Mouse (Mus musculus) layer of hippocampus, postnatal 10 days (tissue): ENCODE results near the gene Ccdc144b. TPM values are rescaled to one million over a fixed set of nuclear protein-coding genes. Genes with fewer than 3 reads are reported as not detected.

Experiments used
- DNase-seq, 2 experiments: peaks; one replicate each; pipeline ENCODE4 v3.0.0; 2021; ENCODE audit warnings: low spot score in 2 of 2
- long read RNA-seq: library from polyadenylated mRNA; stranded (forward); transcript quantifications from one replicate; pipeline ENCODE4 v2.0.0, GENCODE M21; 2023
- total RNA-seq, 2 experiments: library from RNA; stranded (reverse); gene quantifications; 2 replicates each; pipeline ENCODE4 v1.2.3; 2021

The Ccdc144b gene
- not detected for total RNA-seq
- long read RNA-seq: 0 reads

DNA sequence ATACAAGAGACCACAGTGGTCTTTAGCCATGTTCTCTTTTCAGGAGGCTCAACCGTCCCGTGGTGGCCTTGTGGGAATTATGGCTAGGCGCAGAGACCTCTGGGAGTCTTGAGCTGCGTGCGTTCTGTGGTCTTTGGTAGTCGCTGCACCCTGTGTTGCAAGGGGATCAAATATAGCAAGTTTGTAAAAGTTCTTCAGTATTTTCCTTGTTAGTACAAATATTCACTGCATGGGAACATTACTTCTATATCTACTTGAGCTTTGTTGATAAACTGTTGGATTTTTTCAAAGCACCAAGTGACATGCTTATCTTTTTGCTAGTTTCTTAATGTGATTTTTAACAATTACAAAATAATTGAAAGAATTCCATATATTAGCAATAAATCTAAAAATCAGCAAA, at the start of gene Ccdc144b:
Gene Ccdc144b (minus strand): TSS at position 101 of the 400 bp plus-strand sequence.
- DNase-seq: no peak

DNA sequence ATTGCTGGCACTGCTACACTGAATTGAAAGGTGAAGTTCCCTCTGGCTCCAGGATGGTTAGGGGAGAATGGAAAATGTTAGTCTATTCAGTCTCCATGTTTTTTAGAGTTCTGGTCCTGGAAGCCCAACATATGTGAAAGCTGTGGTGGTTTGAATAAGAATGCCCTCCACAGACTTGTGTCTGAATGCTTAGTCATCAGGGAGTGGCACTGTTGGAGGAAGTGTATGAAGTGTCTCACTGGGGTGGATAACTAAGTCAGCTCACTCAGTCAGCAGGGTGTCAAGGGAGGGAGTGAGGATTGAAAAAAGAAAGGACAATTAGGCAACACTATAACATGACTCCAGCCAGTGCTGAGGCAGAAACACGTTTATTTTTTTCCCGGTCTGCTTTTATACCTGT, 42.0 kb upstream of the Ccdc144b start:
- no peak for DNase-seq

DNA sequence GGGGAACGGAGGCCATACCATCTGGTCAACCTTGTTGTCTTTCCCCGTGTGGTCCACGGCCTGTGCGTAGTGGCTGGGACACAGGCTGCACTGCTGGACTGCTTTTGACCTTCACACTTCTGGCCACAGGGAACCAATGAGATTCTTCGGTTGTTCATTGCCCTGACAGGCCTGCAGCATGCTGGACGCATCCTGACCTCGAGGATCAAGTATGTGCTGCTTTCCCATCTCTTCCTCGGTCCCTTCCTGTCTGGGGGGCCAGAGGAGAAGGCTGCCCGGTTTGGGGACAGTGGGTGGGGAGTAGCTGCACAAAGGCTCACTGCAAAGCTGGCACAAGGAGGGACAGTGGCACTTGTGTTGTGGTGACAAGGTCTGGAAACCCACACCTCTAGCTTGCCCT, 34.2 kb upstream of the Ccdc144b start:
- DNase-seq: no peak

DNA sequence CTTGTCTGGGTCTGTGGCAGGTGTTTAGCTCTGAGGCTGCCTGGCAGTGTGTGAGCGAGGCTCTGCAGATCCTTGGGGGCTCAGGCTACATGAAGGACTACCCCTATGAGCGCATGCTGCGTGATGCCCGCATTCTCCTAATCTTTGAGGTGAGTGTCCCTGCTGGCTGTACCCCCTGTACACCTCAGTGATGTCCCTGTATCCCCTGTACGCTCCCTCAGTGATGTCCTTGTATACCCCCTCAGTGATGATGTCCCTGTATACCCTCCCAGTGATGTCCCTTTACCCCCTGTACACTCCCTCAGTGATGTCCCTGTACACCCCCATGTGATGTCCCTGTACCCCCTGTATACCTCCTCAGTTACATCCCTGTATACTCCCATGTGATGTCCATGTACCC, 32.0 kb upstream of the Ccdc144b start:
- no peak for DNase-seq

DNA sequence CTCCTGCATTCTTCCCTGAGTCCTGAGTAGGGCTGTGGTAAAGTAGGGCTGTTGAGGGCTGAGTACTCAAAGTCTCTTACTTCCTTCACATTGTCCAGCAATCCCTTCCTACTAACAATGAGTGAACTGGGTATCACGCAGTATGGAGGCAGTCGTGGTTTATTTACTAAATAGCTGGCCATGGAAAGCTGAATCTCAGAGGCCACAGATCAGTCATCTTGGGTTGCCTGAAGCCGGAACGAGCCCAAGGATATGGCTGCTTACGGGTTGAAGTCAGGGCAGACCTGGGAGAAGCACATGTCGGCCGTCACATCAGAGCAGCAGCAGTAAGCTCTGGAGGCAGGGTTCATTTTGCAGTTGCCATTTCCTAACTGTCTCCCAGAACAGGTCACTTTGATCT, 30.0 kb upstream of the Ccdc144b start:
- no peak for DNase-seq

DNA sequence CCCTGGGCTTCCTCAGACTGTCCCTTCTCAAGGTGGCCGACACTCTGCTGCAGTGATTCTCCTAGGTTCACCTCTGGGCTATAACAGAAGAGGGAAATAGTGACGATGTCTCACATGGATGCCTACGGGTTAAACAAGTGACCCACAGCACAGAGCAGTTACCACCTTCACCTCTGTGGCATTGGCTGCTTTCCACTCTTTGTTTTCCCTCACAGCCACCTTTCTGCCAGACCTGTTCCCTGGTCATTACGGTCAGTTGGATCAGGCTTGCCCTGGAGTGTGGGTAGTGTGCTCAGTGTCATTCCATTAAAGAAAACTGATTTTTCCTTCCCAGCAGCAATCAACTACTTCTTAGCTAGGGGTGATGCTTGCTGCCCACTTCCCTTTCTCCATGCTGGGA, 29.5 kb upstream of the Ccdc144b start:
- no peak for DNase-seq

DNA sequence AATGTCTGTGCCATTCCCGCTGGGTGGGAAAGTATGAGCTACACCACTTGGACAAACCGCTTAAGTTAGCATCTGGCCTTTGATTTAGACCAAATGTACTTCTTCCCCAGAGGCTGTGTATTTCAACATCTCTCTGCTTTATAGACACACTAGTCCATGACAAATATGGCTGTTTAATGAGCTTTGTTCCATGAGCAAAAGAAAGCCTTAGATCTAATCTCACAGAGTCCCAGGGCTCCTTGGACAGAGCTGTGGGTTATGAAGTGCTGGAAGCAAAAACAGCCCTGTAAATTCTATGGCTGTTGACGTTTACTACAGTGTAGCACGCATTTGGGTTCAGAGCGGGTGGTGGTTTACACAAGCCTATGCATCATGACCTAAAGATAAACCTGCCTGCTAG, 27.4 kb upstream of the Ccdc144b start:
- DNase-seq: no peak

DNA sequence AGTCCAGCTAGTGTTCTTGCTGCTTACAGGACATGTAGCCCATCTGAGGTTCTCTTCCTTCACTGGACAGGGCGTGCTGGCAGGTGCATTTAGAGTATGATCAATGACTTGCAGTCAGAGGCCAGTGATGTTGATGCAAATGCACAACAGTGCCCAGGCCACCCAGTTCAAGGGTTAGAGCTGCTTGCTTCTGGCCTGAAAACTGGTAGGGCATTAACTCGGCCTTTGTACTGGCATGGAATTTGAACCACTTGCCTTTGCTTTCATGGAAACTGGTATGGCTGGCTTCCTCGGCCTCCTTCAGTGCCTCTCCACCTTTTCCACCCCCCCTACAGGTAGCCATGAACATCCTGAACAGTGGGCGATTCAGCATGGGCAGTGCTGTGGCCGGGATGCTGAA, 26.5 kb upstream of the Ccdc144b start:
- no peak for DNase-seq

DNA sequence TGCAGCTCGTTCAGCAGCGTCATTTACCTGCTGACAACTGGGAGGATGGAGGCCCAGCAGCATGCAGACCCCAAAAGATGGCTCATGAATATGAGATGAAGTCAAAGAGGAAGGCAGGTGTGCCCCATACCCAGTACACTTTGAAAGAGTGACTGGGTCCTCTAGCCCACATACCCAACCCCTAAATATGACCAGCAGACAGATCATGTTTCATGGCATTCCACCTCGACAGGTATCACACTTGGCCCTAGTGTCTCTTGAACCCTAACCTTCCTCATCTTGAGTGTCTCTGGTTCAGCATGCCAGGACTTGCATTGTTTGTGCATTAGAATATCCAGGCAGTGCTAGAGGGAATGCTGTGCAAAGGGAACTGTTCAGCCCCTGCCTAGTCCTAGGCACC, 24.0 kb upstream of the Ccdc144b start:
- no peak for DNase-seq

DNA sequence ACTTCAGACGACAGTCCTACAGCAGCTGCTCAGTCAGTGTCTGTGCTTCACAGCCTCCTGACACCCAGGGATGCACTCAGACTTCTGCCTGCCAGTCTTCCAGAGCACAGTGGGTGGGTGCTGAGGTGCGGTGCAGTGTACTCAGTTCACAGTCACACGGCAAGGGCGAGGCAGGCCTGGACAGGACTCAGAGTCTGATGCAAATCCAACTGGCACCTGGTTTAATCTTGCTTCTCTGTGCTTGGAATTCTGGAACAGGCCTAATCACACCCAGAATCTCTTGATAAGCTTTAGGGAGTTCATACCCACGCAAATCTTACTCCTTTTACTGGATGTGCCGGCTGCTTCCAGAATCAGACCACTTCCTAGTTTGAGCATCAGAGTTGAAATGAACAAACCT, 22.1 kb upstream of the Ccdc144b start:
- no peak for DNase-seq

DNA sequence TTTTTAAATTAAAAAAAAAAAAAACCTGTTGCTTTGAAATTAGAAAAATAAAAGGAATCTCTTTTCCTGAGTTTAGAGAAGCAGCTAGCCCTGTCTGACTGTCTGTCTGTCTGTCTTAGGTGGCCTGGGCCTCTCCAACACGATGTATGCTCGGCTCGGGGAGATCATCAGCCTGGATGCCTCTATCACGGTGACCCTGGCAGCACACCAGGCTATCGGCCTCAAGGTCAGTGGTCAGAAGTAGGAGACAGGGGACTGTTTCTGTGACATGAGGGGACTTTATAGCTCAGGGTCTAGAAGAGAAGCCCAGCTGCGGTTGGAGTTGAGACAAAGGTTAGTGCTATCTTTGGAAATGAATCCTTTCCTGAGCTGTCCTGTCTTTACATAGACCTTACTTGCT, 20.9 kb upstream of the Ccdc144b start:
- no peak for DNase-seq

DNA sequence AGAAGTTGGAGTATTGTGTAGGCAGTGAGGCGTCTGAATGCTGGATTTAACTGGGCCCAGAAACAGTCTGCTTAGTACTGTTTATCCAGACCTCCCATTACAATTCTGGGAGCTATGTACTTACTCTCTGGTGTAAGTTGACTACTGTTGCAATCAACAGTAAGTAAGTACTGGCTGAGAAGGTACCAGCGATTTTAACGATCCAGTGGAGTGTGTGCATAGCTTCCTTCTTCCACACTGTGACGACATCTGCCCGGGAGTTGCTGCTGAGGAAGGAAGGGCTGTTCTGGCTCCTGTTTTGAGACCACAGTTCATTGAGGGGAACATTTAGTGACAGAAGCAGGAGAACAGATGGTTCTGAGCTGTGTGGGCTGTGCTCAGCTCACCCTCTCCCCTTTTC, 17.7 kb upstream of the Ccdc144b start:
- DNase-seq: no peak

DNA sequence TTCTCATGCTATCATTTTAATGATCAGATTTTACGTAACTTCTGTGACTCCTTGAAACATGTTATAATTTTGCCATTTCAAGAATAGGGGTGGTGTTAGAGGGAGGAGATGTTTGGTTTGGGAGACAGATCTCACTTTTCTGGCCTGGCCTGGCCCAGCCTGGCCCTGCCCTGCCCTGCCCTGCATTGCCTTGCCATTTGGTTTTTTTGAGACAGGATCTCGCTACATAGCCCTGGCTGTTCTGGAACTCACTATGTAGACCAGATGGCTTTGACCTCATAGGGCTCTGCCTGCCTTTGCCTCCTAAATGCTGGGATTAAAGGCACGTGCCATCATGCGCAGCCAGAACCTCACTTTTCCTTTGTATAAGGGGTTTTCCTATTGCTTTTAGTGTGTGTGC, 17.1 kb upstream of the Ccdc144b start:
- no peak for DNase-seq

DNA sequence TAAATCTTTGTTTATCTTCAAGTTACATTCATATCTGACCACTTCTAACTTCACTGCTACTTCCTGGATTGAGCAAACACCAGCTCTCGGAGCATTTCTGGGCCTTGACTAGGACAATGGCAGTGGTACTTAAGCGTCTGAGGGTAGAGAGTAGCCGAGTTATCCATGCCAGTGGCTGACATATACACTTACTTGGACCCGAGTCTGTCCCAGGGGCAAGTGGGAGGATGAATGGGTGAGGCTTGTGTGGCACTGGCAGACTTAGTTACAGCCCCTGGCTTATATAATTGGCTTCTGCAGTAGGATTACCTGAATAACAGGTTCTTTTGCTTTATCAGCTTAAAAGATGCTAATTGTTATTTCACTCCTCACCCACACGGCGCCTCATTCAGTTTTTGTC, 14.4 kb upstream of the Ccdc144b start:
- no peak for DNase-seq

DNA sequence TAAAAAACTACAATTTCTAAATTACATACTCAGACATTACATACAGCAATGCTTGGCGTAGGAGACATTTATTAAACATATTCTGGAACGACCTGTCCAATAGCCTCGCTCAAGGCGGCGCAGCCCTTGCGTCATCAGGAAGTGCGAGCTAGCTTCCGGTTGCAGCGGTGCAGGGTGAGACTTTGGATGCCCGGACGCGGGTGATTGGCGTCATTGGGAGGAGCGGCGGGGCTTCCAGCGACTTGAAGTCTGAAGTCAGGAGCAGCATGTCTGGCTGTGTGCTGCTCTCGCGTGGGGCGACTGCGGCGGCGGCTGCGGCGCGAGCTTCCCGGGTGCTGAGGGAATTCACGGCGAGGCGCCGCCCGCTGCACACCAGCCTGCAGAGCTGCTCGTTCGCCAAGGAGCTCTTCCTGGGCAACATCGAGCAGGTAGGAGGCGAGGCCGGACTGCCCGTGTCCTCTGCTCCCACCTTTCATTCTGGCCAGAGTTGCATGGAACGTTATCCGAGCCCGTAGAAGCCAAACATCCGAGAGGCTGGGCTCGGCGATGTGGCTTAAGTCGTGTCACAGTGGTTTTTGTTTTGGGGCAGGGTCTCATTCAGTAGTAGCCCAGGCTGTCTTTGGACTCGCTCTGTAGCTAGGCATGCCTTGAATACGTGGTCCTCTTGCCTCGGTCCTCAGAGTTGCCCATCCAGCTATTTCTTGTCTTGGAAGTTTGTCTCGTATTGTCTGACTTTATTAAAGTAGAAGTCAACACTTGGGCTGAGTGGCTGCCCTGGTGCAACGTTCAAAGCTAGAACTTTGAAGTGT, 12.7 kb upstream of the Ccdc144b start, which contains the start of gene Acad9:
Gene Acad9 (plus strand): TSS at position 137 of the 809 bp plus-strand sequence.
- peak; percentile 94 to 95 for DNase-seq

DNA sequence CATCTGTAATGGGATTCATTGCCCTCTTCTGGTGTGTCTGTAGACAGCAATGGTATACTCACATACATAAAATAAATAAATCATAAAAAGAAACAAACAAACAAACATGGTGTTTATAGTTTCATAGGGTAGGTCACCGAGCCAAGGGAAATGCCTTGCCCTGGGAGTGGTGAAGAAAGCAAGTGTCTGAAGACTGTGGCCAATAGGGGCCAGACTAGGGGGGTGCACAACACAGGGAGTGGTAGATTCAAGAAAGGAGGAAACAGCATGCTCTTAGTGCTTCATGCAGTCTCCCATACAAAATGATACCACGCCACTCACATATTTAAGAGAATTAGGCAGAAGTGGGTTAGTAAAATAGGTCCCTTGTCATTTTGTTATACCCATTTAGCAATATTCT, 11.8 kb upstream of the Ccdc144b start:
- no peak for DNase-seq

DNA sequence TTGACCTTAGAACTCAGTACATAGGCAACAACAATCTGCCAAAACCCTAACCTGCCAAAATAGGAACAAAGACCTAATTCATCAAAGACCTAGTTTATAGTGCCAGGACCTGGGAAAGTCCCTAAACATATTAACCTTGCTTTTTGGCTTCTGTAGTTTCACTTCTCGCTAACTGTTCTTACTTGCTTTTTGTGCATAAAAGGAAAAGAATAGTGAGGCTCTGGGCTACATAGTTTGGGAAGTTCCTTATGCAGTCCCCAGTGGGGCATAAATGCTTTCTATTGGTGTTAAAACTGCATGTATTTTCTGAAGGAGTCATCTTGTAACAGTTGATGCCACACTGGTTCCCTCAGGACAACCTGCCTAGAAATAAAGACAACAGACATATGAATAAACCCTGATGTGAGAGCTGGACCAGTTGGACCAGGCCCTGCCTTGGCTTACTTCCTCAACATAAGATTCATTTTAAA, 11.3 kb upstream of the Ccdc144b start:
- DNase-seq: no peak

DNA sequence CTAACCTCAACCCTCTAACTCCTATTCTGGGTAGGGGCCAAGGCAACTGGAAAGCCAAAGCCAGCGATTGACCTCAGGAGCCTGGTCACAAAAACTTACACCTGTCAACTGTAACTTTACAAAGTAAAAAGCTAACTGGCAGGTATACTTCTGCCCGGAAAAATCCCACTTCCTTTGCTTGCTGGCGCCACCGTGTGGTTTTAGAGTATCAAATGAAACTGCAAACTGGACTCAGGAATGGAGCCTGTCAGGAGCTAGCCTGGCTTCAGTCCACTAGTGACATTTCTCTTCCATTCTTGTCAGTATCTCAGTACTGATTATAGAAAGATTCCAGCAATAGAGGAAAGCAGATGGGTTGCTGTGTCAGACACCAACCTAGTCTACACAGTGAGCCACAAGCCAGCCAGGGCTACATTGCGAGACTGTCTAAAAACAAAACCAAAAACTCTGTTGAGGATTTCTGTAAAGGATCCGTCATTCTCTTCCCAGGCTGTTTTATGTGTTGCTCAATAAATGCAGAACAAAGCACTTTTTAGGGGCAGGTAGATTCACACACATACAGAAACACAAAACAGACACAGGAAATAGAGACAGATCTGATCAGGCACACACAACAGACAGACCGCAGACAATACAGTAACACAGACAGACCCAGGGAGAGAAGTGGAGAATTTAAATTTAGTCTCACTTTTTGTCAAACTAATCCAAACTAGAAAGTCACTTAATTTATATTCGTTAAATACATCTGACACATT, 6.9 kb upstream of the Ccdc144b start:
- DNase-seq: peak; percentile 71 to 76

DNA sequence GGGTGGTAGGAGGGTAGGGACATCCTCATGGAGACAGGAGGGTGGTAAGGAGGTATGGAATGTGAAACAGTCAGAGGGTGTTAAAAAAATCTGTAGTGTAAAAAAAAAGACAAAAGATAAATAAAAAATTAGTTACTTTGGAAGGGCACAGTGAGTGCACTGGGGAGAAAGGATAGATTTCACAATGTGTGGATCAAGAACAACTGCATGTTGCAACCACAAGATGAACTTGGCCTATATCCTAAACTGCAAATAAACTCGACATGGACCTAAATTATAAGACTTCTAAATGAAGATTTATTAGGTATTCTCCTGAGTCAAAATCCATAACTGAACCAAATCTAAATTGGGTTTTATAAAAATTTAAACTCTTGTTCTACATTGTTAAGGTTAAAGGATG, 4.2 kb downstream of the Ccdc144b start:
- no peak for DNase-seq

DNA sequence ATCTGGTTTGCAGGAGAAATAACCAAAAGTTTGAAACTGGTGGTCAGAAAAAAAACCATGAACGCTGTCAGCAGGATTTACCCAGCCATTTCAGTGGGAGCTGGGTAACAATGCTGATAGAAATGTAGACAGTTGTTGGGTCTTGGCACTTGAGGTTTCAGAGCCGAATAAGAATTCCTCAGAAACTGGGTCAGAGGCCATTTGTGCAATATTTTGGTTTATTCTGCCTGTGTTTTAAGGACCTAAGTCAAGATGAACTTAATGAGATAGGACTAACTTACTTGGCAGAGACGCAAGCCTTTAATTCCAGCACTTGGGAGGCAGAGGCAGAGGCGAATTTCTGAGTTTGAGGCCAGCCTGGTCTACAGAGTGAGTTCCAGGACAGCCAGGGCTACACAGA, 8.3 kb downstream of the Ccdc144b start:
- no peak for DNase-seq

DNA sequence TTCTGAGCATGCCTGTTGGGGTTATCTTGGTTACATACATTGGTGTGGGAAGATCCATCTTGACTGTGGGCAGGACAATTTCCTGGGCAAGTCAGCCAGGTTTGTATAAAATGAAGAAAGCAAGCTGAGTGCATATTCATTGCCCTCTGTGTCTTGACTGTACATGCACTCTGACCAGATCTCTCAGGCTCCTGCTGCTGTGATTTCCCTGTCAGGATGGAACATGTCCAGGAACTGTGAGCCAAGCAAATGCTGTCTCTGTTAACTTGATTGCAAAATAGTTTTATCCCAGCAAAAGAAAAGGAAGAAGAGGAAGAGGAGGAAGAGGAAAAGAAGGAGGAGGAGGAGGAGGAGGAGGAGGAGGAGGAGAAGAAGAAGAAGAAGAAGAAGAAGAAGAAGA, 8.8 kb downstream of the Ccdc144b start:
- no peak for DNase-seq

DNA sequence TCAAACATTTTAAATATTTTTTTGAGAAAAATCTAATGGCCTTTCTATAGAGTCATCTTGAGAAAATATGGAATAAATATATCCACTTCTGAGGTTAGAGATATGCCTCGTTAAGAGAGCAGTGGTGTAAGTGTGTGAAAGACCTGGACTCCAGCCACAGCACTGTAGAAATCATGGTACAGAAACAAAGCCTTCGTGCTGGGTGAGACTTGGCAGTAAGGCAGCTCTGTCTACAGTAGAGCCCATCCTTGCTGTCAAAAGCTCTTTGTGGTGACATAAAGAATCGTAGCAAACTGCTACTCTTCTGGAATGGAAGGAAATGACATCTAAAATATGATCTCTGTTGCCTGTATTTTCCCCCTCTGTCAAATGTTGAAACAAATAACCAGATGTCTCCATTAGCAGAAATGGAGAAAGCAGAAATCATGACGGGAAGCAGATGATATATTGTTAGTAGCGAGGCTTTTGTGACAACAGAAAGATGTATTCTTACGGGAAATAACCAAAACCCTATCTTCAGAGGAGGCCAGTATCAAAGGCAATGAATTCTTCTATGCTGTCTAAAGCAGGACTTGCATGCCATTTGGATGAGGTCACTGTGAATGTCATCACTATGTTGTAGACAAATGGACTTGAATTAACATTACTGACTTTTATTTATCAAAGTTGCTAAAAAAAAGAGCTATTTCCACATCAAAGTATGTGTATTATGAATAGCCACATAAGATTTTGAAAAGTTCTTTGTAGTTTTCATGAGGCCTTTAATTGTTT, 21.4 kb downstream of the Ccdc144b start:
- no peak for DNase-seq
